Mouse (Mus musculus): ENCODE data around the gene Tgif1. TPM values are rescaled to one million over a fixed set of nuclear protein-coding genes. Genes with fewer than 3 reads are reported as not detected.

Tgif1 gene
- total RNA-seq, 2 experiments from 2014 or later, result 35.7 to 51.8 TPM

DNA sequence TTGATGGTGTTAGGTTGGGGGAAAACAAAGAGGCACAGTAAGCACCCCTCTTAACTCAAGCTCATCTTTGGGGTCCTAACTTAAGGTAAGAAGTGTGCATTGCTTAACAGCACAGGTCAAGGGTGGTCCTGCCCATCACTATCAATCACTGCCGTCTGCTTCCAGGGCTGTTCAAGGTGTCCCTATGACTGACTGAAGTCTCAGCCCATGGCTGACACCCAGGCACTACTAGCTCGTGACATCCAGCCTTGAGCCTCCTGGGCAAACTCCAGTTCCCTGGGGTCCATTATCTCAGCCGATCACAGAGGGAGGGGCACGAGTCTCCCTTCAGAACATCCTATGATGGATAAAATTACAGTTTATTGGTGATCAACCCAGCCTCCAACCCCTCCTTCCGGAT lies 12.7 kb upstream of the Tgif1 start:
- DNase-seq, result no peak

DNA sequence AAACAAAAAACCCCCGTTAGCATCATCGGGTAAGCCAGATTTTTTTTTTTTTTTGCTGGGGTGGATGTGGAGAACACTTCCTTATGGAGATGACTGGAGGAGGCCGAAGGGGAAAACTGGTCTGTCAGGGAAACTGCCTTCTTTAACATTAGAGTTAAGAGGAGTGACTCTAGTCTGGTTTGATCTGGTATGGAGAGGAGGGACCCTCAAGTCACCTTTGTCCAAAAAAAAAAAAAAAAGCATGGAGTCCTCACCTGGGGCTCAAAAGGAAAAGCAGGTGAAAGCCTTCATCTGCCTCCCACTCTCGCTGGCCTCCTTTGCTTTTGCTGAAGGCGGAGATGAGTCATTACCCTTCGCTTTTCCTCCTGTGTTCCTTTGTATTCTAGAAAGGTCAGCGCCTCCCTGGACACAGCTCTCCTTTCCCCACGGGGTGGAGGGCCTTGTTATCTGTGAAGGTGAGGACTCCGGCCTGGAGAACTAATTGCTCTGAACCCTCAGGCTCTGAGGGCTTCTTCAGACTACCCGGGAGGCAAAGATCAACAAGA lies 11.8 kb upstream of the Tgif1 start:
- DNase-seq, result no peak

DNA sequence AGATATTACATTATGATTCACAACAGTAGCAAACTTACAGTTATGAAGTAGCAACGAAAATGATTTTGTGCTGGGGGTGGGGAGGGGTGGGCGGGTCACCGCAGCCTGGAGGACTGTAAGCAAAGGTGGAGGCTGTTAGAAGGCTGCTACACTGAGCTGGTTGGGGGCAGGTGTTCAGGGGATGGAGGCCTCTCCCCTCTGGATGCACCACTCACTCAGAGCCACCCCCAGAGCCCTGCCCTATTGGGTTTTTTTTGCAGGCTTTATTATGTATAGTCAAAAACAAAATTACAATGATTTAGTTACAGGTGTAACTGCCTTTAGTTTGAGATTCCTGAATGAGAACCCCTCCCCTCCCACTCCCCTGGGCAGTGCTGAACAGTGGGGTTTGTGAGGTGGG lies 11.3 kb upstream of the Tgif1 start:
- no peak for DNase-seq

DNA sequence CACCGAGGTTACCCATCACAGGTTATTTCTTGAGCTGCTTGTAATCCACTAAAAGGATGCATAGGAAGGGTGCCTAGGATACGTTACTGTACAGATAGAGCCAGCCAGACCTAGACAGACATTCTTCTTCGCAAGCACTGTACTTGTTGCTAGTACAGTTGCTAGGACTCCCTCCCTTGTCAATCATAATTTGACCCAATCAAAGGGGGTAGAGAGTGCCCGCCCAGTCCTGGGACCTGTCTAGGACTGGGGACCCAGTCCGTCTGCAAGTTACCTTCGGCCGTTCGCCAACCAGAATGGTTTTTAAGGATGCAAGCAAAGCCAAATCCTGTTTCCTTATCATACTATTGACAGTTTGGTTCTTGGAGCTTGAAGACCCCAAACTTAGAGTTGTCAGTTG lies 10.8 kb upstream of the Tgif1 start:
- DNase-seq, result no peak

DNA sequence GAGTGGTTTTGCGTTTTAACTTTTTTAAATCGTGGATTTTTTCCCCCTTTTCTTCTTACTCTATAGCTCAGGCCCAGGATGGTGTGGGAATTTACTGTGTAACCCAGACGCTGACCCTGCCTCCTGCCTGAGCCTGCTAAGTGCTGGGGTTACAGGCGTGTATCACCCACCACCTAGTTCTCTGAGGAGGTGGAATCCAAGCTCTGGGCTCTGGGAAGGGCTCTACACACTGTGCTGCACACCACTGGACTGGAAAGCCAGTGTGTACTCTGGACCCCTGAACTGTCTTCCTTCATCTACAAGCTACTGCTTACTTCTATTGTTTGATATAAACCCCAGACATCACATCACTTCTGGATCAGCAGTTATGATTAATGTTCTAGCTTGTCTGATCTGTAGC lies 5.5 kb upstream of the Tgif1 start:
- no peak for DNase-seq

DNA sequence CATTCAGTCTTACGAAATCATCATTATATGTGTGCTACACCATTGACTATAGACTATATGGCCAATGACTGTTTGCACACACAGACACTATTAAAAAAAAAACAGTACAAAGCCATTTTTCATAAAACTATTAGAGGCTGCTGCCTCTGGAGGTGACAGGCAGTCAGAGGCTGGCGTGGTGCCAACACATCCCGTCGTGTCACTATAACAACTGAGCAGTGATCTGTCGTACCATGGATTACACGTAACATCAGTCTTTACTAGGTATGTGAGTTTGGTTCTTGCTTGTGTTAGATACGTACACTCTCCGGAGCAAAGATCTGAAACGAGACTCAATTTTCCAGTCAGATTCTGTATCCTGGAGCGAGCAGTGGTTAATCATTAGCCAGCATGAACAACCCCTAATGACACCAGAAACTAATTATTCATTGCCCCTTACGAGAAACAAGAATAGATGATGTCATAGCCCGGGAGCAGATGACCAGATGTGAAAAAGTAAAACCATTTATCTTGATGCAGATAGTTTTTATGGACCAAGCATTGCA lies 3.6 kb upstream of the Tgif1 start:
- DNase-seq, result peak; percentile 48

DNA sequence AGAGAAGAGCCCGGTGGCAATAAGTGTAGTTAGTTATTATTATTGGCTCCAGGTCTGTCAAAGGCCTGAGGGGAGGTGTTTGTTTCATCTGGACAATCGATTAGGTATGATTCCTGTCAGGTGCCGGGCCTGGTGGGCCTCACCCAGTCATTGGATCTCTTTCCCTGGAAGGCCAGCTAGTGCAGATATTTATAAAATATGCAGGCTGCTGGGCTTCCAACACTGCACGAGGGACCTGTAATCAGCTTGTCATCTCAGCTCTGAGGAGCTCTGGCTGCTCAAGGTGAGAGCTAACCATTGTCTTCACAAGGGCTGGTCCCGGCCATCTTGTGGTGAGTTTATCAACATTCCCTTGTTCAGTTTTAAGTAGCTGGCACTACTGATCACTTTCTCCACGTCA lies 675 bp upstream of the Tgif1 start:
- DNase-seq, result no peak

DNA sequence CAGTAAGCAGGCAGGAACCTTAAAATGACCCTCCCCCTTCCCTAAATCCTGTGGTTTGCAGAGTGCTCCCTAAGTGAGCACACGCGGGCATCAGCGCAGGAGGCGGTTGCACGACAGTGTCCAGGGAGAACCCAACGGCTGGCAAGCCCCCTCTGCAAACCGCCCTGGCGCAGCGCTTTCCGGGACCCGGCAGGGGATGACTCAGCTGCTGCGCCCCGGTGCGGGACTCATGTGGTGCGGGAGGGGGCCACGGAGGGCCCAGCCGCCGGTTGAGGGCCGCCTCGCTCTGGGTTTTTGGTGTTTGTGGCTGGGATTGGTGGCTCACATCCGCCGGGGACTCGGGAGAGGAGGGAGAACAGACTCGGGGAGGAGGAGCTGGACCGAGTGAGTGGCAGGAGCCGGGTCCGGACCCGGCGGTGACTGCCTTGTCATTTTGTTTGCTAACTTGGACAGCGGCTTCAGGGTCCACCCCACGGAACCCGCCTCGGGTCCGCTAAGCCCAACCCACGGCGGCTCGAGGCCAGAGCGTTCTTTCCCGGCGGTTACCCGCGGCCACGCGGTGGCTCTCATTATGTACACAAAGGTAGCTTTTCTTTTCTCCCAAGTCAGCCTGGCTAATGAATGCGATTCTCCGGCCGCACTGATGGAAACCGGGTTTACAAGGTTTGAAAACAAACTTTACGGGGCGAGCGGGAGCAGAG lies 510 bp downstream of the Tgif1 start:
- peak; percentile 90 for DNase-seq

DNA sequence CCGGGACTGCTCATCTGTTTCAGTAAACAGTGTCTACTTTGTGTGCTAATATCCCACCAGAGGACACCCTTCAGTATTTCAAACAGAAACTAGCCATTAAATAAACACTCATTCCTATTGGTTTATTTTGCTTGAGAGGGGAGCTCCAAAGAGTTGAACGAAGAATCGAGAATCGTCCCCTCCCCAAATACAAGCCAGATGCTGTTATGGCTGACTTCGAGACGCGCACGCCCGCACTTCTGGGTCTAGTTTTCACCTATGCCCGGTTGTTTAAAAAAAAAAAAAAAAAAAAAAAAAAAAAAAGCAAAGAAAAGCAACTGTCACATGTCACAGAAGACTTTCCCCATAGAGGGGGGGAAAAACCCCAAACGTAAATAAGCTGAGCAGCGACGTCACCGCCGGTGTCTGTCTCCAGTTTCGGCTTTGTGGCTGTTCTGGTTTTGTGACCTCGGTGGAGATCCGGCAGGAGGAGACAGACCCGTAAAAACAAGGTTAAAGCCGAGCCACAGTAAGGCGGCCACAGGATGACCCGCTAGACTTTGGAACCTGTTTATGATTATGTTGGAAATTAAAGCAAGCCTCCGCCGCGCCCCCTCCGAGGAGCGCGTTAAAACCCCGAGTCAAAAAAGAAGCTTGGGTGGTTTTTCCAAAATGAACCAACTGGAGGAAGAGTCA lies 1.2 kb downstream of the Tgif1 start:
- DNase-seq, result peak; percentile 68

DNA sequence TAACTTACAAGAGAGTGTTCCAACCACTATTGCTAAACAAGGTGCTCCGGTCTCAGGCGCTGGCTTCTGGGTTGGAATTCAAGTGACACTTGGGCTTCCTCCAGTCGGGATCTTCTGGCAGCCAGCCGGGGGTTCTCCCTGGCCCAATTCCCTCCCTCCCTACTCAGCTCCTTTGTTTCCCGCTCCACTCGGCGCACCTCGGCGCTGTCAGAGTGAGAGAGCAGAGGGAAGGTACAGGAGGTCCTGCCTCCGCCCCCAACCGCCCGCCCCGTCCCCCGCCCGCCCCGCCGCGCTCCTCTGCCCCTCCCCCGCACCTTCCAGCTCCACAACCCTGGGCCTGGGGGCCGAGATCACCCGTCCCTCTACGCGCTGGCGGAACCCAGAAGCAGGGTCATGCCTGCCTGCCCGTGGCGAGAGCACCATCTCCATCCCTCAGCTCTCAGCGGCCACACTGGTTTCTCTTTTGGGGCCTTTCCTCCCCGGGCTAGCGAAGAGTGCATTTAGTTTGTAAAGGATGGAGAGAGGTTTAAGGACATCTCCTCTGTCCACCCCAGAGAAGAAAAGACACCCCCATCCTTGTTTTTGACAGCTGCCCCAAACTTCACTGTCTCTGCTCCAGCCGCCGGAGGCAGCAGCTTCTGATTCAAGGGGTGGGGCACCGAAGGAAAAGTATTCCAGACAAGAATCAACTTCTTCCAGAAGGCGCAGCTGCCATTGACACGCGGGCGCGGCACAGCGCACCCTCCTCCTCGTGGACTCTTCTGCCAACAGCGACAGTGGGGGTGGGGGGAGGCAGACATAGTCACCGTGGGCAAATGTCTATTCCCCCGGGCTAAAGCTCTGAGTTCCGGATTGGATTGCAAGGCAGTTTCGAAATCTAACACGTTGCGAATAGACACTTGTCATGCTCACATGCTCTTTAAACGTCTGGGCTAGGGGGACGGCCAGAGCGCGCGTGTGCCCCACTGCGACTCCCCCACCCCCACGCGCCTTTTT lies 2.1 kb downstream of the Tgif1 start:
- DNase-seq, result peak; percentile 90

DNA sequence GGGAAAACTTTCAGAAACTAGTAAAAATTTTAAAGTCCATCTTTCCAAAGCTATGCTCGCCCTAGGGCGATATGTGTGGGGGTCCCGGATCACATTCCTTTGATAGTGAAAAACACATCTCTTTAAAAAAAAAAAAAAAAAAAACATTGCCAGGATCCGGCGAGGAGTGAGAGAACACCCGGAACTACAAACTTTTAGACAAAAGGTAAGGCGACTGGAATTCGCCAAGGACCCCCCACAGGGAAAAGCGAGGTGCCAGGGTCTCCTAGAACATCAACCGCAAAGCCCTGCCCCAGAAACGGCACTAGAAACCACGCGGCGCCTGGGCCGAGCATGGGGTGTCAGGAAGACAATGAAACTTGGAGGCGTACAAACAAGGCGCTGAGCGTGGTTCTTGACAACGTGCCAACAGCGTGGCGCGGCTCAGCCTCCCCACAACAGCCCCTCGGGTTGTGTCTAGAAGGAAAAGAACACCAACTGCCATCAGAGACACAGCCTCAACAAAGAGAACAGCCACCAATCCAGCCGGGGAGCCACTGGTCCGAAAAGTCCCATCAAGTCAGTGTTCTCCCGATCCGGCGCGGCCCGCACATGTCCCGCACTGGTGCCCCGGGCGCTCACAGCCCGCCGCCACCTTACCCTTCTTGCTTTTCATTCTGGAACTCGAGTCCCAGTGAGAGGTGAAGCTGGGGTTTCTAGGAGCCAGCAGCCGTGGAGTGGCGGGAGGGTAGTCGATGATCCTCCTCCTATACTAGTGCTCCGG lies 2.9 kb downstream of the Tgif1 start:
- peak; percentile 75 for DNase-seq

DNA sequence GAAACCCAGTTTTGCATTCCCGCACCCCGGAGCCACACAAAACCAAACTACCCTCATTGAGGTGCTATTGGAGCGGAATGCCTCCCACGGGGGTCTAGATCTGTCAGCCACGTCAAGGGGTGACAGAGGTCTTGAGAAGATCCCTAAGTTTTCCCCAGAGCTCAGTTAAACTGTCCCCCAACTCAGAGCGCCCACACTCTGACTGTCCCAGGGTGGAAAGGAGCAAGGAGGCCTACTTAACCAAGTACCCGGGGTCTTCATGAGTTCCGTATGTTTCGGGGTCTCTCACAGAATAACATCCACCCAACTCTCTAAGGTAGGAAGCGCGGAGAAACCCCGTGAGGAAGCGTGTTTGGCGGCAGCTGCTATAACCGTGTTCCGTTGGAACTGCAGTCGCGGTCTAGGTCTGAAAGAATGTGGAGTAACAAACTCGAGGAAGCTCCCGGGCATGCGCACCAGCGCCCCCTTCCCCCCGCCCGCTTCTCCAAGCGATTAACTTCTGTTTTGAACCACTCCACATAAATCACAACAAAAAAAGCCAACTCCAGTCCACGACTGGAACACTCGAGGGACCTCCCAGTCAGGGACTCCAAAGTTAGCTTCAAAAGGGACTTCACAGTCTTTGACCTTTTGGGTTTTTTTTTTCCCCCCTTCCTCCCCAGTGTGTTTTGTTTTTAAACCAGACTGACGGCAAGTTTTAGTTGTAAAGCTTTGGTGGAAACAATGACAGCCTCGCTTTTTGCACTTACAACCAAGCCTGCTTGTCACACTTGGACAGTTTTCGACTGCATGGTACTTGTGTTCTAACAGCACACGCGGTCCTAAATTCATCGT lies 3.7 kb downstream of the Tgif1 start:
- DNase-seq, result peak; percentile 96

DNA sequence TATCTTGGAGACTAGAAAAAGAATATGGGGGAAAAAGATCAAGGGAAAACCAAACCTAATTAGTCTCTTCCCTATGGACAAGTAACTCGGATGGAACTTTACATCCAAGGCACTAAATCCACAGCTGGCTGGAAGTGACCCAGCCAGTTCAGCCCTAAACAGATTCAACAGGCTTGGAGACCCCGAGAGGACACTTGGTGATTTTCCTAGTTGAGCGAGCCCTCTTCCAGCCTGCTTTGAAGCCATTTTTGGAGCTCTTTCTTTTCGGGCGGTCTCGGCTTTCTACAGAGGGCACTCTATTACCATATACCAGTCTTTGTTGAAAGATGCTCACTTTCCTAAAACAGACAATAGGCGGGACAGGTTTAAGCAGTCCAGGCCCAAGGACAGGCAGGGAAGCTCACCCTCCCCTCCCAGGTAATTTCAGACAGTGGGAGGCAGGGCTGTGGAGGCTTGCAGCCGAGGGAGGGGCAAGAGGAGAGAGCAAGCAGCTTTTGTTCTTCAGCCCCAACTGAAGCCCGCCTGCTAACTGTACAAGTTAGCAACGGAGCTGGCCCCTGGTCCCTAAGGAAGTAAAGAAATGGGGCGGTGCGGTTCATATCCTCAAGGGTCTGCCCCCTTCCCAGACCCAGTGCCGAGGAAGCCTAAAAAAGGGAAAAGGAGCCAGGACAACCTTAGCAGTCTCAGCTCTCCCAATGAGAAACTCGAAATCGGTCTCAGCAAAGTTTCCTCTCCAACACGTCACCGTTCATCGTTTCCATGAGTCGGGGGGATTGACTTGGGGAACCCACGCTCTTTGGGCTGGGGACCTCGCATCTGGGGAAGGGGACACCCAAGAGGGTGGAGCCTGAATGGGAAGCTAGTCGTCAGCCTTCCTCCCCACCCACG lies 4.6 kb downstream of the Tgif1 start:
- peak; percentile 68 for DNase-seq

DNA sequence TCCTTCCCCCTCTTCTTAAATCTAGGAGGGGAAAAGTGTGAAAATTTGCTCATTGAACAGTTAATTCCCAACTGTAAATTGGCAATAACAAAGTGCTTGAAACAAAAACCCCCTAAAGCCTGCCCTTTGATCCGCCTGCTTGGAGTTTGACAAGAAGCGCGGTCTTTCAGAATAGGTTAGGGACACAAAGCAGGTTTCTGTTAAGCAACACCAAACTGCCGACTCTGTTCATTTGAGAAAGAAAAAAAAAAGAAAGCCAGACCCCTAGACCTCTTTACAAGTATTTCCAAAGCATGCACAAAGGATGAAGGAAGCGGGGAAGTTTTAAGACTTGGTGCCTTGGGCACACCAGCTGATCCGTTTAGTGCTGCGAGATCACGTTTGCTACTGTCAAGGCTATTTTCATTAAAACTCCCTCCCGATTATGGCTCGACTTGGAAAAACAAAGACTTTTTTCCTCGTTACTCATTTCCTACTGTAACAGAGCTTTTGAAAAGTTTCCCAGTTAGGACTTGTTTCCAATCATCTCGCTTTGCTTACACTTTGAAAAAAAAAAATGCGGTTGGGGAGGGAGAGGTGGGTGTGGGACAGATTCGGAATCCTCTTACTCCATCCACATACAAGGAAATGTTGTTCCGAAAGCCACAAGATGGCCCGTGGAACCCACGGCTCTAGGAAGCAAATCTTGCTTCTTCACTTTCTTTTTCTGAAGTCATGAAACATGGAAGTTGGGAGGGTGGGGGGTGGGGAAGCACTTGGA lies 5.4 kb downstream of the Tgif1 start:
- DNase-seq, result no peak

DNA sequence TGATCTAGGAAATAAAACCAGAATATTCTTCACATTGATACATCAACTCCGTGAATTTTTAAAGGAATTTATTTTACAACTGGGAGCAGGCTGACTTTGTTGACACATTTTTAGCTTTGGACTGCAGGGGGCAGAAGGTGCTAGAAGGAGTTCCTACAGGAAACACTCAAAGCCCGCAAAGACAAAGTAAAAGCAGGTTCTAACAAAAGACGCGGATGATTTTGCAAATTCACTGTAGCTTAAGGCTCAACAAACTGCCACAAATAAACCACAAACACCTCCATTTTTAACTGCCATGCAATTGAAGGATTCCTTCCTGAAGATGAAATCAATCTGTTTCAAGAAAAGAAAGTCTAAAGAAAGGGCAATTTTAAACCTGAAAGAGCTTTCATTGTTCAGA lies 6.3 kb downstream of the Tgif1 start:
- DNase-seq, result peak; percentile 67

DNA sequence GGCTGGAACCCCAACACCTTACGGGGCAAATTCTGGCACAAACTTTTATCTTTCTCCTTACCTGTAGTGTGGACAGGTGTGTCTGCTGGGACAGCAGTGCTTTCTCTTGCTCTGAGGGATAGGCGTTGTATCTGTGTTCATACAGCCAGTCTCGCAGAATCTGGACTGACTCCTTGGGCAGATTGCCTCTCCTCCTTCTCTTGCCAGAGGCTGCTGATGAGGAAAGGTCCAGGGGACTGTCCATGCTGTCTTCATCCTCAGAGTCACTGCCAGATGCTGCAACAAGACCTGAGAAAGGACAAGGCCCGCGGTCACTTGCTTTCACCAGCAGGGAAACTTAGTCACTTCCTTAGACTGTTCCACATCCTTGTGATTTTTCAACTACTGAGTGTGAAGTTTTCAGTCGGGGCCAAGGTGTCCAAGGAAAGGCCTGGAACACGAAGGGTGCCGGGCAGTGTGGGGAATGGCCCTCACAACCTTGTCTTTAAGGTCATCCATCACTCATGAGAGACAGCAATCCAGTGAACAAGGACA lies 7.2 kb downstream of the Tgif1 start:
- peak; percentile 37 for DNase-seq

DNA sequence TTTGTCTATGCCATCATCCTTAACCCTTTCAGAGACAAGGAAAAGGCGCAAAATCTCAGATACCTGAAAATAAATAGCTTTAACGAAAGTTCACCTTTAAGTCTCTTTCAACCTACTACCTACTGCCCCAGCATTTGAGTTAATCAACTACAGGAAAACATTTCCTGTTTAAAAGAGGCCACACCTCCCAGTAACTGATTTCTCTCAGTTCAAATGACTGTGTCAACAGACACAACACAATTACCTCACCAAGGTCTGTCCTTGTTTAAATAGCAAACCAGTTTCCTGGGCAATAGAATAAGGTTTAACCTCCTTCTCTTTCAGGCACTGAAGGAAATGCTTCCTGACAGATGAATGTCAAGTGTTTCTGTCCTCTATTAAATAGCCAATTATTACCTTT lies 7.8 kb downstream of the Tgif1 start:
- no peak for DNase-seq

DNA sequence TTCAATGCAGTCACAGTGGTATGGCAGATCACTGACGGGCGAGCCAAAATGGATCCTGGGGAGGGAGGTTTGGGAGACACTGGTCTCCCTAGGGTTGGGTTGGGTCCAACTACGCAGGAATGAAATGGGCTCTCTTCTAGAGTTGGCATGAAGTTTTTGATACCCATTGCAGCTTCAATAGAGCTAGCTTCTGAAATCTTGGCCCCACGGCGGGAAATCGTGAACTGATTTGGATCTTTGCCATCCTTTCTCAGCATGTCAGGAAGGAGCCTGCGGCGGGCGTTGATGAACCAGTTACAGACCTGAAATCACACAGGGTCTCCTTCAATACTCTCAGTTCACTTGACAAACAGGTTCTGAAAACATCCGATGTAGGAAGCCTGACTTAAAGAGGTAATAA lies 8.4 kb downstream of the Tgif1 start:
- no peak for DNase-seq
